Mouse (Mus musculus) left cerebral cortex, adult 2 months (tissue): ENCODE measurements around the gene Slco3a1. TPM values are rescaled to one million over a fixed set of nuclear protein-coding genes. Genes with fewer than 3 reads are reported as not detected.

Experiments used
- DNase-seq, 2 experiments: peaks; one replicate each; pipeline ENCODE4 v3.0.0; 2021 to 2022; ENCODE audit warnings: low spot score in 2 of 2, mixed read lengths in 1 of 2; ENCODE audit errors: extremely low spot score in 1 of 2
- H3K27ac ChIP-seq: fragments of 200-600 bp; 2 replicates; pipeline ENCODE4 v1.8.1; 2022
- H3K4me3 ChIP-seq: fragments of 200-600 bp; 2 replicates; pipeline ENCODE4 v1.8.1; 2022
- CTCF ChIP-seq: fragments of 200-600 bp; IDR thresholded peaks from 2 replicates; pipeline ENCODE4 v1.8.1; 2022; ENCODE audit warnings: antibody characterized with exemption, mild to moderate bottlenecking, moderate library complexity
- intact Hi-C: fragments of 180-260 bp; cut with DNase I; formaldehyde crosslinking; loops from one replicate; pipeline ENCODE4 v1.15.1; 2025
- long read RNA-seq, 2 experiments: library from polyadenylated mRNA; stranded (forward); transcript quantifications; one replicate each; pipeline ENCODE4 v2.0.0; 2021; ENCODE audit warnings: borderline mapping rate in 2 of 2
- total RNA-seq, 2 experiments: library from RNA; stranded (reverse); gene quantifications; 2 replicates each; pipeline ENCODE4 v1.2.3; 2021

The Slco3a1 gene
- 10 to 100 TPM; 54.9 to 56.8 TPM for total RNA-seq
- long read RNA-seq, experiment 1, full-length matches to known transcripts = 57 of 79 reads
- long read RNA-seq, experiment 1, partial matches to known transcripts = 2 of 79 reads
- long read RNA-seq, experiment 1, other reads (novel, unspliced or antisense) = 20 of 79 reads
- long read RNA-seq, experiment 2, full-length matches to known transcripts = 49 of 60 reads
- long read RNA-seq, experiment 2, partial matches to known transcripts = 2 of 60 reads
- long read RNA-seq, experiment 2, other reads (novel, unspliced or antisense) = 9 of 60 reads

- H3K4me3 ChIP-seq = peak within 1 kb of the TSS; percentile 93
- peak; percentile 45 for TF ChIP-seq CTCF
- peak within 1 kb of the TSS; percentile 97 for H3K27ac ChIP-seq
- intact Hi-C loops = loop anchor here (2.0 to 10.0 kb wide), 4 partner anchors 178 to 554 kb away; no protein-coding TSS in a partner anchor
- peak; percentile 67 to 74 for DNase-seq
Measured at GRCm38 (mm10) chr7:74554608-74555311, at the start of gene Slco3a1. TSS of gene Slco3a1 (minus strand) at chr7:74554780.

- intact Hi-C loops = no loop called here
- DNase-seq = no peak
- no peak for TF ChIP-seq CTCF
- no peak overlapping the region for H3K27ac ChIP-seq
- H3K4me3 ChIP-seq = no peak overlapping the region
Measured at GRCm38 (mm10) chr7:74600996-74601395, 46.4 kb upstream of the Slco3a1 start.

- TF ChIP-seq CTCF = no peak
- no peak for DNase-seq
- intact Hi-C loops = no loop called here
- no peak overlapping the region for H3K4me3 ChIP-seq
- no peak overlapping the region for H3K27ac ChIP-seq
Measured at GRCm38 (mm10) chr7:74579411-74579810, 24.8 kb upstream of the Slco3a1 start.

GRCm38 (mm10) chr7:74575678-74576077 is 21.1 kb upstream of the Slco3a1 start:
- Histone ChIP-seq H3K4me3 (no peak overlapping the region), H3K27ac (no peak overlapping the region)
- intact Hi-C loops = no loop called here
- DNase-seq = no peak
- TF ChIP-seq CTCF = no peak

GRCm38 (mm10) chr7:74555416-74555815 is 836 bp upstream of the Slco3a1 start:
- peak overlapping the region; percentile 97 for H3K27ac ChIP-seq
- peak overlapping the region; percentile 93 for H3K4me3 ChIP-seq
- TF ChIP-seq CTCF = peak; percentile 65
- peak; percentile 67 to 76 for DNase-seq
- intact Hi-C loops = loop anchor here (2.0 to 10.0 kb wide), 4 partner anchors 179 to 553 kb away; no protein-coding TSS in a partner anchor

GRCm38 (mm10) chr7:74554041-74554561 is 479 bp downstream of the Slco3a1 start:
- Histone ChIP-seq H3K27ac (peak overlapping the region; percentile 97), H3K4me3 (peak overlapping the region; percentile 93)
- TF ChIP-seq CTCF = peak; percentile 37
- intact Hi-C loops = loop anchor here (2.0 to 10.0 kb wide), 4 partner anchors 177 to 555 kb away; no protein-coding TSS in a partner anchor
- DNase-seq = peak; percentile 47 to 76

- no peak for DNase-seq
- Histone ChIP-seq H3K27ac (peak overlapping the region; percentile 97; the same call in 1 of the 2 replicates), H3K4me3 (peak overlapping the region; percentile 93)
- no peak for TF ChIP-seq CTCF
- intact Hi-C loops = loop anchor here (10.0 kb wide), 2 partner anchors 322 to 392 kb away; no protein-coding TSS in a partner anchor
Measured at GRCm38 (mm10) chr7:74553111-74553650, 1.4 kb downstream of the Slco3a1 start.

GRCm38 (mm10) chr7:74552546-74552945 is 2.0 kb downstream of the Slco3a1 start:
- no peak overlapping the region for H3K27ac ChIP-seq
- no peak for TF ChIP-seq CTCF
- intact Hi-C loops = loop anchor here (10.0 kb wide), 2 partner anchors 322 to 392 kb away; no protein-coding TSS in a partner anchor
- DNase-seq = no peak
- peak overlapping the region; percentile 93 for H3K4me3 ChIP-seq

GRCm38 (mm10) chr7:74552000-74552358 is 2.6 kb downstream of the Slco3a1 start:
- H3K27ac ChIP-seq = no peak overlapping the region
- no peak for DNase-seq
- TF ChIP-seq CTCF = no peak
- intact Hi-C loops = loop anchor here (10.0 kb wide), 2 partner anchors 323 to 393 kb away; no protein-coding TSS in a partner anchor
- 0 out of 2 replicates have a peak overlapping the region, but pooled peaks have one; percentile 13 for H3K4me3 ChIP-seq

GRCm38 (mm10) chr7:74551338-74551999 is 3.1 kb downstream of the Slco3a1 start:
- DNase-seq = no peak
- intact Hi-C loops = loop anchor here (10.0 kb wide), 2 partner anchors 323 to 393 kb away; no protein-coding TSS in a partner anchor
- no peak for TF ChIP-seq CTCF
- Histone ChIP-seq H3K27ac (no peak overlapping the region), H3K4me3 (0 out of 2 replicates have a peak overlapping the region, but pooled peaks have one; percentile 13)

- no peak overlapping the region for H3K4me3 ChIP-seq
- DNase-seq = no peak
- no peak overlapping the region for H3K27ac ChIP-seq
- TF ChIP-seq CTCF = no peak
- intact Hi-C loops = loop anchor here (10.0 kb wide), 2 partner anchors 325 to 395 kb away; no protein-coding TSS in a partner anchor
Measured at GRCm38 (mm10) chr7:74549686-74550085, 4.9 kb downstream of the Slco3a1 start.
